20 mouse cellular contexts compared by ENCODE assay signal in the genomic region with DNA sequence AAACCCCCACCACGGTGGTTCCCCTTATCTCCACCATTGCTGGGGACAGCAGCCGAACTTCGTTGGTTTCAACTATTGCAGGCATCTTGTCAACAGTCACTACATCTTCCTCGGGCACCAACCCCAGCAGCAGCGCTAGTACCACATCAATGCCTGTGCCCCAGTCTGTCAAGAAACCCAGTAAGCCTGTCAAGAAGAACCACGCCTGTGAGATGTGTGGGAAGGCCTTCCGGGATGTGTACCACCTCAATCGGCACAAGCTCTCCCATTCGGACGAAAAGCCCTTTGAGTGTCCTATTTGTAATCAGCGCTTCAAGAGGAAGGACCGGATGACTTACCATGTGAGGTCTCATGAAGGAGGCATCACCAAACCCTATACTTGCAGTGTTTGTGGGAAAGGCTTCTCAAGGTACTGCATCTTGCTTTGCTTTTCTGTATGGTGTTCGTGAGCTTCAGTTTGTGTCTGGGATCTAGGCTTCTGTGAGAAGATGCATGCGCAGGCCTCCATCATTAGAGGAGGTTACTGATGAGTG. TPM values are rescaled to one million over a fixed set of nuclear protein-coding genes. Genes with fewer than 3 reads are reported as not detected.
DNase-seq lines count a peak whose midpoint lies in the region; ATAC-seq and TF ChIP-seq lines count a peak whose summit lies in the region.
"Had no signal": no experiment of that assay in that cellular context is flagged by ENCODE, and none has a peak within 500 bp of the region (broad histone marks: within the 10 kb centered on the region; RNA-seq: fewer than 3 reads in every experiment).

No protein-coding gene starts in this region.

- peaks cover 9% of the 10 kb centered on the region; the same call in 1 of the 2 replicates for H3K36me3 ChIP-seq in midbrain, embryonic 16.5 days (ENCODE audit: control insufficient read depth, insufficient read depth, low read length)
- H3K36me3 ChIP-seq in midbrain, embryonic 11.5 days (ENCODE audit: control insufficient read depth, insufficient read depth, low read length), result peaks cover 7% of the 10 kb centered on the region
- peaks cover 4% of the 10 kb centered on the region; the same call in 1 of the 2 replicates for H3K36me3 ChIP-seq in kidney, adult 2 months (ENCODE audit: control insufficient read depth, insufficient read depth, low read length)

- H3K27me3 ChIP-seq in midbrain, embryonic 16.5 days (ENCODE audit: control insufficient read depth, insufficient read depth, low read depth, low read length), result no peaks in the 10 kb centered on the region
- no peaks in the 10 kb centered on the region for H3K27me3 ChIP-seq in midbrain, embryonic 11.5 days (ENCODE audit: control insufficient read depth, insufficient read depth, low read length)
- no peaks in the 10 kb centered on the region for H3K27me3 ChIP-seq in kidney, adult 2 months (replicated peaks; ENCODE audit: control insufficient read depth, insufficient read depth, low read length)
- H3K27me3 ChIP-seq: heart, embryonic 13.5 days; intestine, embryonic 15.5 days; kidney, embryonic 15.5 days; midbrain, embryonic 12.5 days had no signal

- no peak overlapping the region for H3K4me2 ChIP-seq in midbrain, embryonic 16.5 days (ENCODE audit: low read length)
- no peak overlapping the region for H3K4me2 ChIP-seq in midbrain, embryonic 11.5 days
- H3K4me2 ChIP-seq: heart, embryonic 13.5 days; intestine, embryonic 15.5 days; kidney, embryonic 15.5 days; midbrain, embryonic 12.5 days had no signal

- peak; percentile 4 for DNase-seq in heart, postnatal 4 days
- DNase-seq in heart, adult 8-10 months (ENCODE audit: low spot score), result no peak
- no peak for DNase-seq in midbrain, embryonic 11.5 days (ENCODE audit: low spot score, missing footprints)
- DNase-seq in naive thymus-derived CD4-positive, alpha-beta T cell, adult 2 months (ENCODE audit: low read depth), result peak; percentile 81
- DNase-seq in kidney, adult 2 months, result no peak
- DNase-seq: adrenal gland, postnatal 36 days; cerebellum, adult 9-10 months; forebrain, postnatal 0 days; kidney, postnatal 36 days; layer of hippocampus, postnatal 36 days; retina, postnatal 1 day; thymus, postnatal 14 days had no signal

- H3K27ac ChIP-seq in midbrain, embryonic 16.5 days (ENCODE audit: low read length), result no peak overlapping the region
- no peak overlapping the region for H3K27ac ChIP-seq in midbrain, embryonic 11.5 days (ENCODE audit: low read depth, low read length)
- no peak overlapping the region for H3K27ac ChIP-seq in kidney, adult 2 months (ENCODE audit: insufficient read depth, low read depth, low read length)
- H3K27ac ChIP-seq: heart, embryonic 13.5 days; intestine, embryonic 15.5 days; kidney, embryonic 15.5 days; macrophage; midbrain, embryonic 12.5 days had no signal

- H3K4me1 ChIP-seq in midbrain, embryonic 16.5 days (ENCODE audit: control insufficient read depth, insufficient read depth, low read length), result peaks cover 48% of the 10 kb centered on the region
- peaks cover 26% of the 10 kb centered on the region for H3K4me1 ChIP-seq in midbrain, embryonic 11.5 days (ENCODE audit: control insufficient read depth, insufficient read depth, low read length)
- peaks cover 14% of the 10 kb centered on the region for H3K4me1 ChIP-seq in kidney, adult 2 months (ENCODE audit: control insufficient read depth, insufficient read depth, low read length)

- ATAC-seq in midbrain, embryonic 16.5 days, result no peak
- ATAC-seq in midbrain, embryonic 11.5 days (ENCODE audit: low FRiP score), result no peak
- ATAC-seq in CD4-positive, CD25-positive, alpha-beta regulatory T cell, adult 4 months, result peak; percentile 26
- ATAC-seq: forebrain, postnatal 0 days; hindbrain, embryonic 16.5 days; intestine, embryonic 15.5 days had no signal

- WGBS in midbrain, embryonic 16.5 days, result 85% methylated on average over 14 of the region's 14 CpGs
- WGBS in midbrain, embryonic 11.5 days, result 88% methylated on average over 14 of the region's 14 CpGs
- 79% methylated on average over 14 of the region's 14 CpGs for WGBS in kidney, adult 2 months

- H3K9me3 ChIP-seq in midbrain, embryonic 16.5 days (replicated peaks; ENCODE audit: control insufficient read depth, low read length, poor library complexity, severe bottlenecking), result no peaks in the 10 kb centered on the region
- H3K9me3 ChIP-seq in midbrain, embryonic 11.5 days (ENCODE audit: control insufficient read depth, low read length), result no peaks in the 10 kb centered on the region
- H3K9me3 ChIP-seq: heart, embryonic 13.5 days; intestine, embryonic 15.5 days; kidney, embryonic 15.5 days; midbrain, embryonic 12.5 days had no signal

- H3K4me3 ChIP-seq in midbrain, embryonic 16.5 days (ENCODE audit: low read depth, low read length), result no peak overlapping the region
- H3K4me3 ChIP-seq in midbrain, embryonic 11.5 days (ENCODE audit: low read depth, low read length), result no peak overlapping the region
- no peak overlapping the region for H3K4me3 ChIP-seq in kidney, adult 2 months (ENCODE audit: insufficient read depth, low read depth, low read length)
- H3K4me3 ChIP-seq: heart, embryonic 13.5 days; intestine, embryonic 15.5 days; kidney, embryonic 15.5 days; midbrain, embryonic 12.5 days had no signal

- H3K9ac ChIP-seq in midbrain, embryonic 16.5 days (ENCODE audit: low read depth, low read length), result 0 out of 2 replicates have a peak overlapping the region, but pooled peaks have one; percentile 22
- no peak overlapping the region for H3K9ac ChIP-seq in midbrain, embryonic 11.5 days (ENCODE audit: low read length)
- H3K9ac ChIP-seq: forebrain, postnatal 0 days; intestine, embryonic 15.5 days; kidney, embryonic 15.5 days; midbrain, embryonic 12.5 days had no signal

- TF ChIP-seq CTCF in kidney, adult 2 months (conservative IDR thresholded peaks at IDR 0.05; ENCODE audit: insufficient read depth, insufficient read length, low read depth, low read length), result no peak

- TF ChIP-seq POLR2A in kidney, adult 2 months (IDR thresholded peaks at IDR 0.05; ENCODE audit: low read depth, low read length), result no peak

RNA-seq across cellular contexts. Expression of gene Vezf1, which starts 5.3 kb away (rescaled TPM):
- 10 to 100 TPM; 36.7 to 41.3 TPM for total RNA-seq in heart, postnatal 4 days (2021)
- 10 to 100 TPM; 39.8 to 44.7 (median 41.8) TPM for total RNA-seq in heart, adult 8-10 months (2022)
- polyA plus RNA-seq in midbrain, embryonic 16.5 days (2015; fragmentation: Nextera tagmentation; extraction: Ambion mirVana), result 39.5 and 47.4 TPM in 2 replicates
- 82.5 and 83.6 TPM in 2 replicates for polyA plus RNA-seq in midbrain, embryonic 11.5 days (2014; fragmentation: Nextera tagmentation; extraction: Ambion mirVana)
- 10 to 100 TPM; 23.6 to 25.6 TPM for polyA plus RNA-seq in CD4-positive, CD25-positive, alpha-beta regulatory T cell, adult 4 months (2017; shearing (Covaris generic))
- polyA plus RNA-seq in kidney, adult 2 months (2012; rRNA removed), result 17.9 and 21.4 TPM in 2 replicates

RNA-seq across cellular contexts. Expression of gene Cuedc1, which starts 24.4 kb away (rescaled TPM):
- 10 to 100 TPM; 39.5 to 40.0 TPM for total RNA-seq in heart, postnatal 4 days (2021)
- 10 to 100 TPM; 47.5 to 55.7 (median 51.0) TPM for total RNA-seq in heart, adult 8-10 months (2022)
- 46.1 and 54.7 TPM in 2 replicates for polyA plus RNA-seq in midbrain, embryonic 16.5 days (2015; fragmentation: Nextera tagmentation; extraction: Ambion mirVana)
- 16.5 and 17.0 TPM in 2 replicates for polyA plus RNA-seq in midbrain, embryonic 11.5 days (2014; fragmentation: Nextera tagmentation; extraction: Ambion mirVana)
- polyA plus RNA-seq in CD4-positive, CD25-positive, alpha-beta regulatory T cell, adult 4 months (2017; shearing (Covaris generic)), result 1 to 10 TPM; 4.1 to 9.9 TPM
- 16.5 and 18.5 TPM in 2 replicates for polyA plus RNA-seq in kidney, adult 2 months (2012; rRNA removed)

RNA-seq across cellular contexts. Expression of gene Srsf1, which starts 26.2 kb away (rescaled TPM):
- 100 to 1,000 TPM; 207 to 224 TPM for total RNA-seq in heart, postnatal 4 days (2021)
- 100 to 1,000 TPM in 3 of 4 experiments, 10 to 100 TPM in 1; 97.6 to 103 (median 102) TPM for total RNA-seq in heart, adult 8-10 months (2022)
- polyA plus RNA-seq in midbrain, embryonic 16.5 days (2015; fragmentation: Nextera tagmentation; extraction: Ambion mirVana), result 200 and 230 TPM in 2 replicates
- 533 and 541 TPM in 2 replicates for polyA plus RNA-seq in midbrain, embryonic 11.5 days (2014; fragmentation: Nextera tagmentation; extraction: Ambion mirVana)
- 10 to 100 TPM; 23.5 to 47.7 TPM for polyA plus RNA-seq in CD4-positive, CD25-positive, alpha-beta regulatory T cell, adult 4 months (2017; shearing (Covaris generic))
- 56.6 and 59.8 TPM in 2 replicates for polyA plus RNA-seq in kidney, adult 2 months (2012; rRNA removed)

Comparison
In these comparisons a context has a peak if more than half of its experiments do, and no peak if none do; other contexts are left out.
1. DNase-seq: peak in heart, postnatal 4 days (single experiment) and naive thymus-derived CD4-positive, alpha-beta T cell, adult 2 months (single experiment); none in heart, adult 8-10 months (single experiment), midbrain, embryonic 11.5 days (single experiment) and kidney, adult 2 months (single experiment).